Mouse (Mus musculus): ENCODE measurements around the gene Tcf19.
"Not testable (repeated sequence)": the region's sequence is repeated elsewhere in the genome, so short reads cannot be mapped to it uniquely, and the experiment has no call there.

Gene Tcf19

DNA sequence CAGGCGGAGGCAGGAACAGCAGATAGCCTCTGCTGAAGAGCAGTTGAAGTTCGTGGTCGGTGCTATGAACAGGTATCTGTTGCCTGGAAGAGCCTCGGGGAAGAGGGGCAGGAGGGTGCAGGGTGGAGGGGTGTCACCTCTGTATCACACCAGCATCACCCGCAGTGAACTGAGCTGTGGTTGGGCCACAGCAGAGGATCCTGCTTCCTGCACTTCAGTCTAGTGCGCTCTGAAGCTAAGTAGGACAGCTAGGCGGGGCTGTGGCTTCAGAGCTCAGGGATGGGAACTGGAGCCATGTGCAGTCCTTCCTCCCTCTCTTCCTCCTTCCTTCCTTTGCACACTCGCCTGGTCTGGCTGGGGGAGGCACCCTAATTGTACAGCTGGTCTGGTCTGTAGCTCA is 10.0 kb upstream of the Tcf19 start:
- no peak for DNase-seq

DNA sequence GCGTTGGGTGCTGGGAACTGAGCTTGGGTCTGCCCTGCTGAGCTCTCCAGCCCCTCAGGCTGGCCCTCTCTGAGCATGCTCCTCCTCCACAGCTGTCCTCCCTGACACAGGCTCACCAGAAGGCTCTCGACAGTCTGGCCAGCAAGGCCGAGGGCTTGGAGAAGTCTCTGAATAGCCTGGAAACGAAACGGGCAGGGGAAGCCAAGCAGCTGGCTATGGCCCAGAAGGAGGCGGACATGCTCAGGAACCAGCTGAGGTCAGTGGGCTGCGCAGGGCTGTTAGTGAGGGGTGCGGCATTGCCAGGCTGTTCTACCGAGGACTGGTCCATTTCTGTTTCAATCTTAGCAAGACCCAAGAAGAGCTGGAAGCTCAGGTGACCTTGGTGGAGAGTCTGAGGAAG is 7.7 kb upstream of the Tcf19 start:
- no peak for DNase-seq

DNA sequence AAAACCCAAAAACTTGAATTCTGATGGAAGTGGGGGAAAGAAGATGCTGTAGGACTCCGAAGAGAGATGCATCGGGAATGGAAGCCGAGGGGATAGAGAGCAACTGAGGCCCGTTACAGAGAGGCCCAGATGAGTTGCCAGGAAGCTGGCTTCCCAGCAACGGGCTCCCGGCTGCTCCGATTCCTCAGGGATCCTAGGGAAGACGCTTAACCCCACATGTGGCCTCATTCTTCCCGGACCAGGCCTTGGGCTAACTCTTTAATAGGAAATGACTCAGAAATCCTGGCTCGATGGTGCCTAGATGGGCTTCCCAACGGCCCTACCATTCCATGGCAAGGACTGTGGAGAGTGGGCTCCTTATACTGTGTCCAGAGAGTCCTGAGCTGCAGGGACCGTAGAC is 902 bp upstream of the Tcf19 start:
- DNase-seq = no peak

DNA sequence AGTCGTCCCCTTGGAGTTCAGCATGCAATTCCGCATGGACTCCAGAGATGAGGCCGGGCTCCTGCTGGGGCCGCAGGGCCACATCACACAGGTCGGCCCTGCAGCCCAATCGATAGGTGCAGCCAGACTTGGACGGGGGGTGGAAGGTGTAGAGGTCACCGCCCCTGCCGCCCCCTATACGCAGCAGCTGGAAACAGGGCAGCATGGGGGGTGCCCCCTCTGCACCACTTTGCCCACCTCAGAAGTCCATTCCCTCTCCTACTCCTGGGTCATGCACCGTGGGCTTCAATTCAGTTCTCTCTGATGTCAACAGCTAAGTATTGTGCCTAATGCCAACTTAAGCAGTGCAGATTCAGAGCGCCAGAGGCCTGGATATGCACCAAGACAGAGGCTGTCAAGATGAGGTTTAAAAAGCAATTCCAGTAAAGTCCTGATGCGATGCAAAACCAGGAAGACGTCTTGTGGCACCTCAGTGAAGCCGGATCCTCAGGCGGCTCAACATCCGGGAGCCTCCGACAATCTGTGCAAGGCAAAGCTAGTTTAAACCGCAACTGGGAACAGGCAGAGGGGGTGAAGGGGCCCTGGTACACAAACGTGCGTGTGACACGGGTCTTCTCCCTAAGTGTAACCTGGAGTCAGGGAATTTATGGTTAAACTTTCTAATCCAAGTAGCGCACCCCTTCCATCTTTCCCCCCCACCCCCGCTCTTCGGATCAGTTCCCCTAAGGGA is 548 bp downstream of the Tcf19 start:
- DNase-seq = no peak

DNA sequence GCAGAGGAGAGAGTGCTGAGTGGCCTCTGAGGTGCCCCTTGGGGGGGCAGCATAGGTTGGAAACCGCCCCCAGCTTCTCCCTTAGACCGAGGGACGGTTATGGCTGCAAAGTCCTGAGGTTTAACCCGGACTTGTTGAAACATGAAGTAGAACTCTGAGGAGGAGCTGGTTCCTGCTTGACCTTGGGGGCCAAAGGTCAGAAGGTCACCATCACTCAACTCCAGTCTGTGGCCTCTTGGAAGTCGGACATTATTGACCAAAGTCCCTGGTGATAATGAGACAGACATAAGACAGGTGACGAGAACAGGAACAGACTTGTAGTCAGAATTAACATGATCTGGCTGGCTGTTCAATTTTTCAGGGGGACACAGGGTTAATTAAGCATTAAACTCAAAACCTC is 1.9 kb downstream of the Tcf19 start:
- no peak for DNase-seq

DNA sequence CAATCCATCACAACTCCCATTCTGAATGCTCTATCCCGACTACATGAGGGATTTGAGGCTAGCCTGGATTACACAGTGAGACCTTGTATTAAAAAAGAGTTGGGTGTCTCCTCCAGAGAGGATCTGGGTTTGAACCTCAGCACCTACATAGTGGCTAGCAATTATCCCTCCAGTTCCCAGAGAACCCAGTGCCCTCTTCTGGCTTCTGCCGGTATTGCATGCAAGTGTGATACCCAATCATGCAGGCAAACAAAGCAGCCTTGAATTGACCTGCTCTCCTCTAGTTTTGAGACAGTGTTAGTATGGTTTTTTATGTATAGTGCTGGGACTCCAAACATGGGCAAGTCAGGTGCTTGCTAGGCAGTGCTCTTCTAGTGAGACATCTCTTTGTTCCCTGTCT is 2.7 kb downstream of the Tcf19 start:
- peak; percentile 59 for DNase-seq

DNA sequence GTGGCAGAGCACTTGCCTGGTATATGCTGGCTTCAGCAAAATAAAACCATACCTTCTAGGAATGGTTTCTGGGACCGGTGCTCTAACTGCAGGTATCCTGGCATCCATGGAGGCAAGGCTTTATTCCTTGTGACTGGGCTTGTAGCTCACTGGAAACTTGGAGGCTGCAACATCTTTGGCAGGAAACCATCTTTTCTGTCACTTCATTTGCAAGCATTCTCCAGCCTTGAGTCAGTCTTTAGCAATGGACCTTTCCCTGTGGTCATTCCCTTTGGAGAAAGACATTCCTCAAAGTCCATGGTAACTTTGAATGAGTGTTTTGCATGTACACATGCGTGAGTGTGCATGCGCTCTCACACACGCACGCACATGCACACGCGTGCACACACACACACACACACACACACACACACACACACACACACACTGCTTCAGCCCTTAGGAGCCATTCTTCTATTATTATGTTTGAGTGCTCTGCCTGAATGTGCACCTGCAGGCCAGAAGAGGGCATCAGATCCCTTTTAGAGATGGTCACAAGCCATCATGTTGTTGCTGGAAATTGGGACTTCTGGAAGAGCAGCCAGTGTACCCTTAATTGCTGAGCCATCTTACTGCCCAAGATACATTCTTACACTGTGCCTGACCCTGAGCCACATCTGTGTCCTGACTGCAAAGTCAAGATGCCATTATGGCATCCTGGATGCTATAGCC is 3.6 kb downstream of the Tcf19 start:
- DNase-seq = no peak

DNA sequence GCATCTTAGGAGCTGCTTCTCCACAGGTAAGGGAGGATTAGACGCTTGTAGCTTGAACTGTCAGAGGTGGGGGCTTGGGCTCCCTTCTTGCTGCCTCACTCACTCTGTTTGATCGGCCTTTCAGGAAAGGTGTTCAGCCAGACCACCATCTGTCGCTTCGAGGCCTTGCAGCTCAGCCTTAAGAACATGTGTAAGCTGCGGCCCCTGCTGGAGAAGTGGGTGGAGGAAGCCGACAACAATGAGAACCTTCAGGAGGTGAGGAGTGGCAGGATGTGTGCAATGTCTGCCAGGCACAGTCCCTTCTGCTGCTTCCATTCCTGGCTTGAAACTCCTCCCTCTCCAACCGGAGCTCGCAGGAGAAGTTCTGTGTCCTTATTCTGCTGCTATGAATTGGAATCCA is 7.3 kb downstream of the Tcf19 start:
- no peak for DNase-seq

DNA sequence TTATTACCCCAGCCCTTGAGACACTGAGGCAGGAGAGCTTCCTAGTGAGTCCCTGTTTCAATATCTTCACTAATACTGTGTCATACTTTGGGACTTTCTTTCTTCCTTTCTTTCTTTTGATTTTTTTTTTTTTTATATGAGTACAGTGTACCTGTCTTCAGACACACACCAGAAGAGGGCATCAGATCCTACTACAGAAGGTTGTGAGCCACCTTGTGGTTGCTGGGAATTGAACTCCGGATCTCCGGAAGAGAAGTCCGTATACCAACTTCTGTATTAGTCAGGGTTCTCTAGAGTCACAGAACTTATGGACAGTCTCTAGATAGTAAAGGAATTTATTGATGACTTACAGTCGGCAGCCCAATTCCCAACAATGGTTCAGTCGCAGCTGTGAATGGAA is 8.3 kb downstream of the Tcf19 start:
- not testable (repeated sequence) for DNase-seq

DNA sequence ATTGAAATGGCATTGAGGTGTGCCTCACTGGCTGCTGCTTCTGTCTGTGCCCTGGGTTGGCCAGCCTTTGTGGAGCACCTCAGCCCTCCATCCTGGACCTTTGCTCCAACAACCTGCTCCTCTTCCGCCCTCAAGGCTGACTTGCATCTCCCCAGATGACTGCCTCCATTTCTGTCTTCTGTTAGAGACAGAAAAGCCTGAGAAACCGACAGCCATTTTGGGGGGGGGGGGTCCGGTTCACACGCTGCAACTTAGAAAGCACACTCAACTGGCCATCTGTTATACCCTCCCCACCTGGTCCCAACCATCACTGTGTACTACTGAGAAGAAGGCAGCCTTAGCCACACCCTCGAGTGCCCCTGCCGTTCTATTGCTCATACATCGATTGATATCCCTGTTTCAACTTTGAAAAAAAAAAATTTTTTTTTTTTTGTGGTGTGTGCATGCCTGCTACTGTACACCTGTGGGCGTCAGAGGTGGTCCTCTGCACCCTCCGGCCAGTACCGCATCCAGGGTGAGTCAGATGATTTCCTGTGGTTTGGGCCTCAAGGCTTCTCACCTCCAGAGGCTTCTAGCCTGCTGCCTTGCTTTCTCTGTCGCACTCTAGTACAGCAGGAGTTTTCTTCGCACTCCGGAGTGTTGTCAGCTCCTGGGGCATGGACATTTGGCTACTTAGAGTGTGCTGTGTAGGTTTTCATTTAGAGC is 8.9 kb downstream of the Tcf19 start:
- DNase-seq = no peak

DNA sequence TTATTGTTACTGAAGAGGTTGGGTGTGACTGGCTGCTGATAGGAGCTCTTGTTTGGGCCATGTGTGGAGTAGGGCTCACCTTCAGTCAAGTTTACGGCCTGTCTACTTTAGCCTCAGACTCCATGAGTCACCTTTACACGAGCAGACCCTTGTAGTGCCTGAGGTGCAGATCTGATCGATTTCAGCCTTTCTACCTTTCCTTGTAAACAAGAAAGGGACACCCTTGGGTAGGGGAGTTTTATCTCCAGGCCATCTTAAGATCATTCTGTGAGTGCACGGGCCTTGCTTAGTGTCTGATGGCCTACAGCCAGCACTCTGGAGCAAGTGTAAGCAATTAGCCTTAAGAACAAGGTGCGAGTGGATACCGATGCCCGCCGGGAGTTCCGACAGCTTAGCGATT is 9.7 kb downstream of the Tcf19 start:
- no peak for DNase-seq

DNA sequence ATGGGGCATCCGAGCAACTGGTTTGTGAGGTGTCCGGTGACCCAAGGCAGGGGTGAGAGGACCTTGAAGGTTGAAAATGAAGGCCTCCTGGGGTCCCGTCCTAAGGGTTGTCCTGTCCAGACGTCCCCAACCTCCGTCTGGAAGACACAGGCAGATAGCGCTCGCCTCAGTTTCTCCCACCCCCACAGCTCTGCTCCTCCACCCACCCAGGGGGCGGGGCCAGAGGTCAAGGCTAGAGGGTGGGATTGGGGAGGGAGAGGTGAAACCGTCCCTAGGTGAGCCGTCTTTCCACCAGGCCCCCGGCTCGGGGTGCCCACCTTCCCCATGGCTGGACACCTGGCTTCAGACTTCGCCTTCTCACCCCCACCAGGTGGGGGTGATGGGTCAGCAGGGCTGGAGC is 10.8 kb downstream of the Tcf19 start, which contains the start of gene Pou5f1:
TSS of gene Pou5f1 (plus strand) at position 243 of the 400 bp plus-strand sequence.
- DNase-seq = no peak

DNA sequence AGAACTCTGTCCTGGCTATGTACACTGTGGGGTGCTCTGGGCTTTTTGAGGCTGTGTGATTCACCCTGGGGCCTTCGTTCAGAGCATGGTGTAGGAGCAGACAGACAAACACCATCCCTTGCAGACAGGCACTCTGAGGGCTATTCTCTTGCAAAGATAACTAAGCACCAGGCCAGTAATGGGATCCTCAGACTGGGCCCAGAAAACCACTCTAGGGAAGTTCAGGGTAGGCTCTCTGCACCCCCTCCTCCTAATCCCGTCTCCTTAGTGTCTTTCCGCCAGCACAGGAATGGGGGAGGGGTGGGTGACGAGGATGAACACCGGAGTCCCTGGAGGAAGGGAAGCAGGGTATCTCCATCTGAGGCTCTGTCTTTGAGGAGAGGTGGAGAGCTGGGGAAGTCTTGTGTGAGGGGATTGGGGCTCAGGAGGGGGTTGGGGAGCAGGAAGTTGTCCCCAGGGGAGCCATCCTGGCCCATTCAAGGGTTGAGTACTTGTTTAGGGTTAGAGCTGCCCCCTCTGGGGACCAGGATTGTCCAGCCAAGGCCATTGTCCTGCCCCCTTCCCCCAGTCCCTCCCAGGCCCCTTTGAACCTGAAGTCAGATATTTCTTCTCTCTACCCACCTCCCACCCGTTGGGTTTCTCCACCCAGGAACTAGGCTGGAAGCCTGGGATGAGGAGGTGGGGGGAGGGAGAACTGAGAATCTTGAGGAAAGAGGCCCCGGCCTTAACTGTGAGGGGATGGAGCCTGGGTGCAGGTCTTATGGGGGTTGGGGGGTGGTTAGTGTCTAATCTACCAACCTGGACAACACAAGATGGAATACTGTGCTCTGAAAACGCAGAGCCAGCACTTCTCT is 11.8 kb downstream of the Tcf19 start:
- no peak for DNase-seq

DNA sequence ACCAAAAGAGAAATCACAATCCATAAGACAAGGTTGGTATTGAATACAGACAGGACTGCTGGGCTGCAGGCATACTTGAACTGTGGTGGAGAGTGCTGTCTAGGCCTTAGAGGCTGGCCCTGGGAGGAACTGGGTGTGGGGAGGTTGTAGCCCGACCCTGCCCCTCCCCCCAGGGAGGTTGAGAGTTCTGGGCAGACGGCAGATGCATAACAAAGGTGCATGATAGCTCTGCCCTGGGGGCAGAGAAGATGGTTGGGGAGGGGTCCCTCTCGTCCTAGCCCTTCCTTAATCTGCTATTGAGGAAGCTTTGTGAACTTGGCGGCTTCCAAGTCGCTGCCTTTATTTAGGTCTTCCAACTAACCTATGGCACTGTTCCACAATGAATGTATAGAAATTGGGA is 12.8 kb downstream of the Tcf19 start:
- DNase-seq = no peak

DNA sequence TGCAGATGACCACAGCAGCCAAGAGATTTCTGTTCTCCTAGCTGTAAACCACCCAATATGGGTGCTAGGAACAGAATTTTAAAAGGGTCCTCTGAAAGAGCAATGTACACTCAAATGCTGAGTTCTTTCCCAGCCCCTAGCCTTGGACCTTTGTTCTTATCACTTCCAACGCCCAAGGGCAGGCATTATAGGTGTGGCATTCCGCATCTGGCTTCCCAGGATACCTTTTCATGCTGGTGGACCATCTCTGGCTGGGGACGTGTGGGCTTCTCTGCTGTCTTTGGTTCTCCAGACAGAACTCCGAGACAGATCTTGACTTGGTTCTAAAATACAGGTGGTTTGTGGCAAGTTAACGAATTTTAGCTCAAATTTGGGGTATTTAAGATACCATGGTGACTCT is 13.9 kb downstream of the Tcf19 start:
- DNase-seq = no peak

DNA sequence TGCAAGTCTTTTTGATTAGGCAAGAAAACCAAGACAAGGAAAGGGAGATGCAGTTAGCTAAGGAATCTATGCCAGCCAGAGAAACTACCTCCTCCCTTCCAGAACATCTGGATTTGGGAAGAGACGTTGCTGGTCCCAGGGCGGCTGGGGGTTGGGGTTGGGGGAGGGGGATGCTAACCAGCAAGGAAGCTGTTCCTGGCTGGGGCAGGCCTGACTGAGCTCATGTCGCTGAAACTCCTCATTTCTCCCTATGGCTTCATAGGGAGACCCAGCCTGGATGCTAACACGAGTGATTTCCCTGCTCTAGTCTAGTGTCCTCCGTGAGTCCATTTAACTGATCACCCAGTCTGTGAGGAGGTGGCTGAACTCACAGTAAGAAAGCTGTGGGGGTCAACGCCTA is 14.4 kb downstream of the Tcf19 start:
- no peak for DNase-seq

DNA sequence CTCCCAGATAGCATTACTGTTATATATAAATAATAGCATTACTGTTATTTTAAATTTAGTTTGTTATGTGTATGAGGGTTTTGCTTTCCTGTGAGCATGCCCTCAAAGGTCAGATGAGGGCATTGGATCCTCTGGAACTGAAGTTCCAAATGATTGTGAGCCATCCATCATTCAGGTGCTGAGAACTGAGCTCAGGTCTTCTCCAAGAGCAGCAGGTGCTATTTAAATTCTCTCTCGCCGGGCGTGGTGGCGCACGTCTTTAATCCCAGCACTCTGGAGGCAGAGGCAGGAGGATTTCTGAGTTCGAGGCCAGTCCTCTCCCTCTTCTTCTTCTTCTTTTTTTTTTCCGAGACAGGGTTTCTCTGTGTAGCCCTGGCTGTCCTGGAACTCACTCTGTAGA is 19.5 kb downstream of the Tcf19 start:
- DNase-seq = no peak

DNA sequence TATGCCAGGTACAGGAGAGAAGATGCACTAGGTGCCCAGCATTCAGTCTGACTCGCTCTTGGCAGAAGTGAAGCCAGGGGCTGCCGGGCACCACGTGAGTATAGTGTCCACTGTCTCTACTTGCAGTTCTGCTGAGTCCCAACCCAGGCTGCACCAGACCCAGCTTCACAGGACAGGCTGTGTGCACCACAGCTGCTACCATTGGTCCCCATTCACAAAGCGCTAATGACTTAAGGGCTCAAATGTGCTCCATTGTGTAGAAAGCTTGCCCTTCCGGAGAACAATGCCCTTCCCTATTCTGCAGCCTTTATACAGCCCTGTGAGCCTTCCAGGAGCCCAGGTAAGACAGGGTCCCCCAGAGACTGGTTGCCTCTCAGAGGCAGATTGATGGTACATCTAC is 26.3 kb downstream of the Tcf19 start:
- no peak for DNase-seq

DNA sequence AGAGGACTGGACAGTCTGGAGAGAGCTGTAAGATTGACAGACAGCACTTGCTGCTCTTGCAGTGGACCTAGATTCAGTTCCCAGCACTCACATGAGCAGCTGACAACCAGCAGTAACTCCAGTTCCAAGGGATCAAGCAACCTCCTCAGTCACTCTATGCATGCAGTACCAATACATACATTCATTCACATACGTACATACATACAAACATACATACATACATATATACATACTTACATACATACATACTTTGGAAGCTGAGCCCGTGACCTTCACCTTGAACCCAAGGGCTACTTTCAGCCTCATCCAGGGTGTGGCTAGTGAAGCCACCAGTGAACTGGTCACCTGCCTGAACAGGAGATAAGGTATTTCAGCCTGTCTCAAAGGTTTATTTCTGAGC is 28.6 kb downstream of the Tcf19 start:
- DNase-seq = no peak

DNA sequence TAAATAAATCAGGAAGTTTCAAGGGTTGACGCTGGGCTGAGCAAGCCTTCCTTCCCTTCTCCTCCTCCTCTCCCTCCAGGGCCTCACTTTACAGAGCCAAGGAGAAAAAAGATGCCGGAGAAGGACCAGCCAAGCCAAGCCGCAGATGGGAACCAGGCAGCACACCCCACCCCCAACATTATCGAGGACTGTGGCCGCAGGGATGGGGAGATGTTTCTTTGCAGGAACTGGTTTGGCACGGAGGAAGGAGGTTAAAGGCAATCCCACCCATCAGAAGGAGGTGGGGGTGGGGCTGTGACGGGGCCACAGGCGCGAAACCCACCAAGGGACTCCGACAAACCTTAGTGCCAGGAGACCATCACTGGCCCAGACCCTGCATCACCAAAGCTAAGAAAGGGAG is 29.9 kb downstream of the Tcf19 start:
- DNase-seq = no peak

DNA sequence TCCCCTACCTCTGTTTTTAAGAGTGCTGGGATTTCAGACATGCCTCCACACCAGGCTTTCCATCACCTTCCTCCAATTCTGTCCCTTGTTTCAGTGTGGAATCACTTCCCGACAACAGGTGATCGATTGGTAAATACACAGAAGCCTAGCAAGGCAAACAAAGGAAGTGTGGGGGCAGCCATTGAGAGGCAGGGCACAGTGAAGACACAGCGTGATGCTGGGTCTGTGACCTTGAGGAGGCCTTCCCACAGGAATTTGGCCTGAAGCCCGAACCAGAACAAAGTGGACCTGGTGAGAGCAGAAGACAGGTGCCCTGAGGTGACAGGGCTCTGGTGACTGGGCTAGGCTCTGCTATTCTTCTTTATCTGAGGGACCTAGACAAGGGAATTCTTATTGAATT is 30.9 kb downstream of the Tcf19 start:
- DNase-seq = no peak

DNA sequence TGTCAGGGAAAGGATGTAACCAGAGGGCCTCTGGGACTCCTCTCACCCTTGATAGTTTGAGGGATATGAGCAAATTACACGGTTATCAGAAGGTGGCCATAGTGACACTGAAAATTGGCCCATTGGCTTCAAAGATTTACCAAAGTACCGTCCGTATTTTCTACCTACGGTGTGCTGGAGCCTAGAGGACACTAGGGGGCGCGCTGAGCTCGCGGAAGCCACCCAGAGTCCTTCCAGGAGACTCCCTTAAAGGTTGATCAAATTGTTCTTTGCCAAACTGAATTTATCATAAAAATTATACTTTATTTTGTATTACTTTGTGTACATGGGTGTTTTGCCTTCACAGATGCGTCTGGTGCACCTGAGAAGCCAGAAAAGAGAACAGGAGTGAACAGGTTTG is 32.6 kb downstream of the Tcf19 start:
- DNase-seq = peak; percentile 41

All from cerebellum, adult 8-10 months (tissue).